Mouse (Mus musculus): ENCODE data around the gene 2310022A10Rik.
A peak's percentile ranks its signal among the peaks of the same experiment; 100 is the strongest.

2310022A10Rik gene

DNA sequence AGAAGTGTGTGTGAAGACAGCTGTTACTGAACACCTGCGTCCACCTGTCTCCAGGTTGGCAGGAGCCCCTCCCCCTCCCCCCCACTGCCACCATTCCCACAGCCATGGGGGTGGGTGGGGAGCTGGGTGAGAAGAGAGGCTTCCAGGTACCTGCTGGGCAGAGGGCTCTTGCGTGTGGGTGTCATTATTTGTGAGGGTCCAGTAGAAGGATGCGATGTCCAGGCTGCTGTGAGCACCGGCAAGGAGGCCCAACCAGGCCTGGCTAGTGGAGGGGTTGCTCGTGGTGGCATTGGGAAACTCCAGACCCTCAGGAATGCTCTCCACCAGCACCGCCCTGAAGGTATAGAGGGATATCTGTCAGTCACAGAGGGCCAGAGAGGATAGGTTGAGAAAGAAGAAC is 12.1 kb upstream of the 2310022A10Rik start:
- DNase-seq (ENCODE audit: low spot score in 2 of 2), result no peak

DNA sequence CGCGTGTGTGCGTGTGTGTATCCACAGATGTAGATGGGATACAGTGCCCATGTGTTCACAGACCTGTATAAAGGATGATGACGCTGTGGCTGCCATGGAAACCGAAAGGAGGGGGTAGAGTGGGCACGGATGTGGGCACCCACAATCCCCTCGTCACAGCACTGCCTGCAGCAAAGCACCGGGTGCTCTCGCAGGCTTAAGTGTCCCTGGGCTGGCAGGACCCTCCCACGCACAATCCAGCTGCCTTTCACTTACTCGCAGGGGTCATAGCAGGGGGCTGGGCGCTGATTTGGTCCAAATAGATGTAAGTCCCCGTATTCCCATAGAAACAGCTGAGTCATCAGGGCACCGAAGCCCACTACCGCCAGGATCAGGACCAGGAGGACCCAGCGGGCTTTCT is 11.6 kb upstream of the 2310022A10Rik start:
- peak in 1 of 2 experiments; percentile 16 for DNase-seq (ENCODE audit: low spot score in 2 of 2)

DNA sequence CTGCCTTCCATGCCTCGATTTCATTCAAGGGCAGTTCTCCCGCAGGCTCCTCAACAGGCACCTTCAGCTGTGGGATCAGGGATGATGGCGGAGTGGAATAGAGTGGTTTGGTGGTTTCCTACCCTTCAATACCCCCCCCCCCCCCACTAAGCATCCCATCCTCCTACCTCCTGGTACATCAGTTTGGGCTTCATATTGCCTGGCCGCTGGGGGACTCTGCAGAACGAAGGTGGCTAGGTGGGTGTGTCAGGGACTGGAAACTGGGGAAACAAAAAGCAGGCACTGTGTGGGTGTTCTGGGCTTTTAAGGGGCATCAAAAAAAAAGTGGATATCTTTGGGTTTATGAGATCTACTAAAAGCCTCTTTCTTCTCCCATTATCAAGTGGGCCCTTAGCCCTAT is 11.1 kb upstream of the 2310022A10Rik start:
- DNase-seq (ENCODE audit: low spot score in 2 of 2), result no peak

DNA sequence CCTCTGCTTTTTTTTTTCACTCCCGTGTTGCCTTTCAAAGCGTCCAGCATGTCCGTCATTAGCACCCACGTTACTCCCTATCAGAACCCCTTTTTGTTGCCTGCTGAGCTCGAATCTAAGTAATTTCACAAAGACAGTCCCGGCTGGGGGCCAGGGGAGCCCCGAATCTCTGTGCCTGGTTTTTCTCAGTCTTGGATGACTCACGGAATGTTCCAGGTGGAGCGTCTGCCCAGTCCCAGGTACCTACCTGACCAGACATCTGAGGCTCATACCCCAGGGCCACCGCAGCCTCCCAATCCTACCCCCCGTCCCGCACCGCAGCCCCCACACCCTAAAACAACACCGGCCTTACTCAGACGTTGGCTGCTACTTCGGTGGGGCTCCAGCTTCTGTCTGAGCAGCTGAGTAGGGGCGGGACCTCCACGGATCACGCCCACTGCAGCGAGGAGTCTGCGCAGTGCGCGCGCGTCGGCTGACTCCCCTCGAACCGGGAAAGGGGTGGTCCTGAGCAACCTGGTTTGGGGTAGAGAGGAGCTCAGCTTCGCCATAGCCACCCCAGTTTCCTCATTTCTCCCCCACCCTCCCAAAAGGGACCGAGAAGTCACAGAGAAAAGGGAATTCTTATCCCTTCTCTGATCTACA is 10.5 kb upstream of the 2310022A10Rik start:
- DNase-seq (ENCODE audit: low spot score in 2 of 2), result peak; percentile 78 to 81

DNA sequence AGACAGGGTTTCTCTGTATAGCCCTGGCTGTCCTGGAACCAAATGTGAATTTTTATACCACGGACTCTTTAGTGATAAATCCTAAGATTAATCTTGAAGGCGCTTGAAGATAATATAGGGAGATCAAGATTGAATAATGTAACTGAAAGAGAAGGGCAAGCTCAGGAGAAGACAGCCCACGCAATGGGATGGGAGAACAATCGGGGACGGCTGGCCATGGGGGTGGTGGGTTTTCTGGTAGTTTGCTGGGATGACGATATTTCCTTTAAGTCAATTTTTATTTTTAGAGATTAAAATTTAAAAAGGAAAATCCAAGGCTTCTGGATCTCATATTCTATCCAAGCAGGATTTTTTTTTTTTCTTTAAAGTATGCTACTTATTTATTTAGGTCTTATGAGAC is 10.0 kb upstream of the 2310022A10Rik start:
- DNase-seq (ENCODE audit: low spot score in 2 of 2), result no peak

DNA sequence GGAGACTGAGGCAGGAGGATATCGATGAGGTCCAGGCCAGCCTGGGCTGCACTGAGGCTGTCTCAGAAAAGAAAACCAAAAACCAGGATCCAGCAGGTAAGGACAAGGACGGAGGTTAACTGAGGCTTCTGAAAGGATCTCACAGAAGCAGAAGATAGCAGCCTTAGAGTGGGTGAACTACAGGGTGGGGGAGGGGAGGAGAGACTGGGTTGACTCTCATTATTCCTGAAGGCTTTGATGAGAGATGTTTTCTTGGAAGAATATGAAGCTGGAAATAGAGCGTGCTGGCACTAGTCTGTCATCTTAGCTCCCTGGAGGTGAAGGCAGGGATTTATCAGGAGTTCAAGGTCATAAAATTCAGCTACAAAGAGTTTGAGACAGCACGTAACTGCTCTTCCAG is 9.2 kb upstream of the 2310022A10Rik start:
- no peak for DNase-seq (ENCODE audit: low spot score in 2 of 2)

DNA sequence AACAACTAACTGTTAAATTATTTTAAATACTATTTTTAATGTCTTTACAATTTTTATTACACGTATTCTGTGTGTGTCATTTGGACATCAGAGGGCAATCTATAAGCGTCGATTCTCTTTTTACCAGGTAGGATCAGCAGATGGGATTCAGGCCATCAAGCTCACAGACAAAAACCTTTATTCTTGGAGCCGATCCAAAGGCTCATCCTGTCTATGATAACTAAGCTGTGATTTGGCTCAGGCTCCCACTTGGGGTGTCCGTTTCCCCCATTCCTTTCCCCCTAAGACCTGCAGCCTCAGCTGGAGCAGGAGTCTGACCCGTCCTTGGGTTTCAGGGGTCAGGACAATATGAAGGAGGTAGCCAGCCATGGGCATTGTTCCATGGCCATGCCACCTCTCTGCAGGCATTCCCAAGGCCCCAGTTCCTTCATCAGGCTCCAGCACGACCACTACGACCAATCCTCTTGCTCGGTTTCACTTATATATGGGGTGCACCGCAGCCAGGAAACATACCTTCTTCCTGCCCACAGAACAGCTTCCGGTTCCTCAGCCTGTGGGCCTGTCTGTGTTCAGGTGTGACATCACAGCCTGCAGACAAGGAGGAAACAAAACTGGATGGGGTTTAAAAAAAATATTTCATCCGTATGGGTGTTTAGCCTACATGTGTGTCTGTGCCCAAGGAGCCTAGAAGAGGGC is 8.2 kb upstream of the 2310022A10Rik start:
- DNase-seq (ENCODE audit: low spot score in 2 of 2), result no peak

DNA sequence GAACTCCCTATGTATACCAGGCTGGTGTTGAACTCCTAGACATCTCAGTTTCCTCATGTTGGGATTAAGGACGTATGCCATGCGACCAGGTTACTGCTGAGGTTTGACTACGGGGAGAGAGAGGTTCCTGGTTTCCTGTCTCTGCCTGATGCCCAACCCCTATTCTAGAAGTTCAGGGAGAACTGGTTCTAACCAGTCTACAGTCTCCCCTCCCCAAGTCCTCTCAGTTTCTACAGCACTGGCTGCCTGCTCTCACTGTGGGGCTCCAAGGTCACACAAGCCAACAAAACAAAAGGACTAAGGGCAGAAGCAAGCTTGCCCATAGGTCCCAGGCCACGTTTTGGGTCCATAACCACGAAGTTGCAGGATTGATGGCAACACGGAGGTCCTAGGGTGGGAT is 3.4 kb upstream of the 2310022A10Rik start:
- no peak for DNase-seq (ENCODE audit: low spot score in 2 of 2)

DNA sequence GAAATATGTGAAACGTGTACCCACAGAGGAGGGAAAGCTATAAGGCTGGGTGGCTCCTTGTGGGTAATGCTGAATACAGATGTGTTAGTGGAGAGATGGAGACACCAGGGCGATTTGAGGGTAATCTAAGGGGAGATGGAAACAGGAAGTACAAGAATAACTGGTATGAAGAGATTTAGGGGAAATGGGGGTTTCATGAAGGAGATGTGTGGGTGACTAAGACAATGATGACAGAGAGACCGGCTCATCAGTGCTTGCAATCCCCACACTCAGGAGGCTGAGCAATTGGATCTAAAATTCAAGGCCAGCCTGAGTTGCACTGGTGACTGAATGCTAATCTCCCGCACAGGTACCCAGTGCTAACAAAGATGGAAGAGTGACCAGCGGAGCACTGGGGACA is 963 bp upstream of the 2310022A10Rik start:
- DNase-seq (ENCODE audit: low spot score in 2 of 2), result no peak

DNA sequence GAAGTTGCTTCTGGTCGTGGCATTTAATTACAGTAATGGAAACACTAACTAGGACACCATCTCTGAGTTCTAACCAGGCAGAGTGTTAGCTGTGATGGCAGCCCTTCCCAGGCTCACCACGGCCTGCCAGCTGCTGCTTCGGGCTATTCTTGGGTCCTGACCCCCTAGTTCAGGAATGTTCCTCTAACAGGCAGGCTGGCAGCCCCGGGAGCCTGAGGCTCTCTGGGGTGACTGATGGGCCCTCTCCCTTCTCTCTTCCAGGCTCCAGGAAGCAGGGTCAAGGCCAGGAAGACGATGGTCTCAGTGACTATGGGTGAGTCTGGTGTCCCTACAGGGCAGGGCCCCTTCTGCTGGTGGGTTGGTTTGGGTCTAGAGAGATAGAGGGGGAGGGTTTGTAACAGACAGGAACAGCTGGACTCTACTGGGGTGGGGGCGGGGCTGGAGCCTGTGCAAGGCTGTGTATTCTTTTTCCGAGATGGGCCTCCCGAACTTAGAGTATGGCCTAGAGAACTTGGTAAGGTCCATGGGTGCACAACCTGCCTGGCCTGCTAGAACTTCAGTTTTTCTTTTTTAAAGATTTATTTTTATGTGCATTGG is 7.4 kb downstream of the 2310022A10Rik start:
- DNase-seq (ENCODE audit: low spot score in 2 of 2), result no peak

DNA sequence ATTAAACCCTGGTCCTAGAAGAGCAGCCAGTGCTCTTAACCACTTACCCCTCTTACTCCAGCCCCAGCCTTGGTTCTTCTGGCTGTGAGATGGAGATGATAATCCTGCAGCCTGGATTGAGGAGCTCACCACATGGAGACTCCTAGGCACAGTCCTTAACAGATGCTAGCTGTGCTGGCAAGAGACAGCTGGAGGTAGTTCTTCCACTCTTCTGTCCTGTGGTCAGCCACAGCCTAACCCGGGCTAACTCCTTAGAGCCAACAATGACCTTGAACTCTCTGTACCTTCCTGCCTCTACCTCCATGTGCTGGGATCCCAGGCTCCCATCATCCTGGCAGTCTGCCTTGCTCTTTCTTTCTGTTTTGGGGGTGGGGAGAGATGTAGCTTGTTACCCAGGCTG is 7.9 kb downstream of the 2310022A10Rik start:
- no peak for DNase-seq (ENCODE audit: low spot score in 2 of 2)

DNA sequence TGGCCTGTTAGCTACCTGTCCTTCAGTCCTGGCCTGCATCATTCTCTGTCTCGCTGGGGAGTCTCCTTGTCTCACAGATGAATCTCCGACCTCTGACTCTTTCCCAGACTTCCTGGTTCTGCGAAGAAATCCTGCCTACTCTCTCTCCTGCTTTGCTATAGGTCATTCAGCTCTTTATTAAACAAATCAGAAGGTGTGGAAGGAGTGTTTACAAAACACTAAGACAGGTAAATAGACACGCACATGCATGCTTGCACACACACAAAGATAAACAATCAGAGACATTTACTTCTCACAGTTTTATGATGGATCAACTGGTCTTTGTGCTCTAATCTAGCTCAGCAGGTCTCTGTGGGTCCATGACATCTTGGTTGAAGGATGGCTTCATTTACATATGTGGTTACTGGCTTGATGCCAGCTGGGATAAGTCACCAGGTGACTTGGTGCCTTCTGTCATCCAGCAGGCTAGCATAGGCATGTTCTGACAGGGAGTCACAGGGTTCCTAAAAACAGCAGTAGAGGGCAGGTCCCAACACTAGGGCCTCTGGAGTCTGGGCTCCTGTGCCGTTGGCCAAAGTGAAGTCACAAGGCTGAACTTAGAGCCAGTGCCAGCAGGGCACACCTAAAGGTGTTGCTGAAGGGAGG is 16.7 kb downstream of the 2310022A10Rik start:
- no peak for DNase-seq (ENCODE audit: low spot score in 2 of 2)

DNA sequence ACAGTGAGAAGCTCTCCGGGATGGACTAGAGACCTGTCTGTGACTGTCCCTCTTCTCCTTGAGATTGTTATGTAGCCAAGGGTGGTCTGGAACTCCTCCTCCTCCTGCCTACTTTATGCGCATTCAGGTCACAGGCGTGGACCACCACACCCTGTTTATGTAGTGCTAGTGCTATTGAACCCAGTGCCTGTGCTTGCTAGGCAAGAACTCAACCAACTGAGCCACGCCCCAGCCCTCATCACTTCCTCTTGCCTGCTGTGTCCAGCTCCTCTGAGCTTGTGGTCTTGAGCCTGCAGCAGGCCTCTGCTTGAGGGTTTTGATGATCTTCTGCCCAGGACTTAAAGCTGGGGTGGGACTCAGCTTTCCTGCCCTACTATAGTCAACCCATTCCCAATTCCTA is 19.1 kb downstream of the 2310022A10Rik start:
- DNase-seq (ENCODE audit: low spot score in 2 of 2), result no peak

DNA sequence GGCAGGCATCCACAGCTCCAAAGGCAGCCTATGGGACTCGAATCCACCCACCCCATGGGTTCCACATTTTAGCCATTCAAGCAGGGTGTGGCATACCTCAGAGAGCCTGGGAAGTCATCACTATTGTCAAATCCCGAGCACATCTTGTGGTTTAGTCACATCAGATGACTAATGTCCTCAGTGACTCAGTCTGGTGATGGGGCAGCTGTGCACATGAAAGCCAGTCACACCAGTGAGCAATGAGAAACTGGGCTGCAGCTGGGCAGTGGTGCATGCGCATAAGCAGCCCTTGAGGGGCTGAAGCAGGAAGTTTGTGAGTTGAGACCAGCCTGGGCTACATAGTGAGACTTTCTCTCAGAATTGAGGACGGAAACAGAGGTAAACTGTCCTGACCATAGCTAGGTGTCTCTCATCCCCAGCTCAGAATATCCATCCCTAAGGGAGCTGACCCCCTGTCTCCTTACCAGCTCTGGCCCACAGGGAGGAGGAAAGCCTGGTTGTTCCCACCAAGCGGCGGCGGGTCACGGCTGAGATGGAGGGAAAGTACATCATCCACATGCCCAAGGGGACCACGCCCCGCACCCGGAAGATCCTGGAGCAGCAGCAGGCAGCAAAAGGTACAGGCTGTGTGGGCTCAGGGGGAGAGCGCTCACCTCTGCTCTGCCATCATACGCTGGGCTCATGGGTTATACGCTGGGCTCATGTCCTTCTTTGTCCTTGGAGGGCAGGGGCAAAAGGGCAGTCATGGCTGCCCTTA is 21.3 kb downstream of the 2310022A10Rik start:
- DNase-seq (ENCODE audit: low spot score in 2 of 2), result no peak

DNA sequence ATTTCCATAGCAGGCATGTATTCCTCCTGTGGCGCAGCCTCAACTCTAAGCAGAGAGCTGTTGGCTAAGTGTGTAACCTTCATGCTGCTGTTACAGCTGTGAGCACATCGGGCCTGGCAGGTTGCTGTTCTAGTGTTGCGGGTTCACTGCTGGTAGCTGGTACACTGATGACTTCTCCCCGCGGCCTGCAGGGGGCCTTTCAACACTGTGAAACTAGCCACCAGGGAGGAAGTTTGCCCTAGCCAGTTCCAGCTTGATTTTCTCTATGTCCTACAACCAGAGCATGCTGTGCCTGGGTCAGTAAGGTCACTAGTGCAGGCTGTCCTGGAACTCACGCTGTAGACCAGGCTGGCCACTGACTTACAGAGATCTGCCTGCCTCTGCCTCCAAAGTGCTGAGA is 23.9 kb downstream of the 2310022A10Rik start:
- peak in 1 of 2 experiments; percentile 26 for DNase-seq (ENCODE audit: low spot score in 2 of 2)

DNA sequence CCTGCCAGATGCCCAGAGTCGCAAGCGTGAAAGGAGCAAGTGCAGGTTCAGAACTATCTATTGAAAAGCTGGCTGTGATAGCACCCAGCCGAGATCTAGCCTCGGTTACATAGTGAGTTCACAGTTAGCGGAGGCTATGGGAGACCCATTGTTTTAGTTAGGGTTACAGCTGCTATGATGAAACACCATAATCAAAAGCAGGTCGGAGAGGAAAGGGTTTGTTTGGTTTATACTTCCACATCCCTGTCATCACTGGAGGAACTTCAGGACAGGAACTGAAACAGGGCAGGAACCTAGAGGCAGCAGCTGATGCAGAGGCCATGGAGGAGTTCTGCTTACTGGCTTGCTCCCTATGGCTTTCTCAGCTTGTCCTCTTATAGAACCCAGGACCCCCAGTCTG is 24.6 kb downstream of the 2310022A10Rik start:
- no peak for DNase-seq (ENCODE audit: low spot score in 2 of 2)

DNA sequence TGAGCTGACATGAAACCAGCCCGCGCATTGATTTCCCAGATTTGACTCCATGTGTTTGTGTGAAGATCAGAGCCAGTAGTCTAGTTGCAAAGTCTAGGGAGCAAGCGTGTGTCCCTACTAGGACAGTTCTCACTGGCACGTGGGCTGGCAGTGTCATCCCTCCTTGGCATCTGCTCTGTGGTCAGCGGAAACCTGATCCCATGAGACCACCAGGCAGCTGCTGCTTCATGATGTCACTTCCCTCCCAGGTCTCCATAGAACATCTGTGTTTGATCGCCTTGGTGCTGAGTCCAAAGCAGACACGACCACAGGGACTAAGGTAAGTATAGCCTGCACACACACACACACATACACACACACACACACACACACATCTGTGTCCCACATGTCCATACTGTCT is 25.4 kb downstream of the 2310022A10Rik start:
- DNase-seq (ENCODE audit: low spot score in 2 of 2), result no peak

DNA sequence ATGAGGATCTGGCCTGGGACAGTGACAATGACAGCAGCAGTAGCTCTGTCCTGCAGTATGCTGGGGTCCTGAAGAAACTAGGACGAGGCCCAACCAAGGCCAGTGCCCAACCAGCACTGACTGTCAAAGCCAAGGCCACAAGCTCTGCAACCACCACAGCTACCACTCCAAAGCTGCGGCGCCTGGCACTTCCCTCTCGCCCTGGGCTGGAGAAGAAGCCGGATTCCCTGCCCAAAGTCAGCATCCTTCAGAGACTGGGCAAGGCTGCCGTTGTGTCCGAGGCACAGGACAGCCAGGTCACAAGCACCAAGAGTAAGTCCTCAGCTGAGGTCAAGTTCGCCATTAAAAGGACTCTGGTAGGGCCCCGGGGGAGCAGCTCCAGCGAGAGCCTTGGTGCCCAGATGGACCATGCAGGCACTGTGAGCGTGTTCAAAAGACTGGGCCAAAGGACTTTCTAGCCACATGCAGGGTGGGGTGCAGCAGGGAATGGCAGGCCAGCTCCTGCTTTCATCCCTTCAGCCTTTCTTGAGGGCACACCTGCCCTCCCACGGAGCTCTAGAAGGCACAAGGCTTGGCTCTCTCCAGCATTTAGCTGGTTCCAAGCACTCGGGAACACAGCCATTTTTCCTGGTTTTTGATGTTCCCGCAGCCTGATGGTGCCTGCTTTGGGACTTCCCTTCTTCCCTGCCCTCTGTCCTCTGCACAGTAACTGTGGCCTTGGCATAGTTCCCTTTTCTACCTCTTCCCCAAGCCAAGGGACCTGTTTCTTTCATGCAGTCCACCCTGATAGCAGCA is 27.5 kb downstream of the 2310022A10Rik start:
- DNase-seq (ENCODE audit: low spot score in 2 of 2), result no peak

DNA sequence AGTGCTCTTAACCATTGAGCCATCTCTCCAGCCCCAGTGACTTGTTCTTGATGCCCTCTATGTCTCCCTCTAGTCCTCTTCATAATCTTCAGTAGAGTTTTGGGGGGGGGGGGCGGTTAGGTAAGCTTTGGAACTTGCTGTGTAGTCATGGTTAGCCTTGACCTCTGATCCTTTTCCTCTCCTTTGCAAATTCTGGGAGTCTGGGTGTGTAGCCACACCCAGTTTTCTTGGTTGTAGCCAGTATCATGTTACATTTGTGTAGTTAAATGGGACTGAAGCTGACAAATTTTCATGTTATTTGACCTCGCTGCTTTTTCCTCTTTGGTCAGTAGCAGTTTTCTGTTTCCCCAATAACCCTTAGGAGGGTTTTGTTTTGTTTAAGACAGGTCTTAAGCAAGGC is 33.8 kb downstream of the 2310022A10Rik start:
- DNase-seq (ENCODE audit: low spot score in 2 of 2), result no peak

DNA sequence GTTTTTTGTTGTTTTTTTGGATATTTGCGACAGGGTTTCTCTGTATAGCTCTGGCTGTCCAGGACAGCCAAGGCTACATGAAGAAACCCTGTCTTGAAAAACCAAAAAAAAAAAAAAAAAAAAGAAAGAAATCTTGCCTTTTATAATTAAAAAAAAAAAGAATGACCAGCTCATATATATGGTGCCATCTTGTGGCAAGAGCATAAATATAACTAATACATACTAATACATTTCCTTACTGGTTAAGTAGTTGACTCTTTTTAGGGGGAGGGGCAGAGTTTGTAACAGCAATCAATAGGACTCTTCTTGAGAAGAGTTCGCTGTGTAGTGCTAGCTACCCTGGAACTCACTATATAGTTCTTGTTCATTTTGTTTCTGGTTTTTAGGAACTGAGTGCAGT is 34.7 kb downstream of the 2310022A10Rik start:
- no peak for DNase-seq (ENCODE audit: low spot score in 2 of 2)

DNA sequence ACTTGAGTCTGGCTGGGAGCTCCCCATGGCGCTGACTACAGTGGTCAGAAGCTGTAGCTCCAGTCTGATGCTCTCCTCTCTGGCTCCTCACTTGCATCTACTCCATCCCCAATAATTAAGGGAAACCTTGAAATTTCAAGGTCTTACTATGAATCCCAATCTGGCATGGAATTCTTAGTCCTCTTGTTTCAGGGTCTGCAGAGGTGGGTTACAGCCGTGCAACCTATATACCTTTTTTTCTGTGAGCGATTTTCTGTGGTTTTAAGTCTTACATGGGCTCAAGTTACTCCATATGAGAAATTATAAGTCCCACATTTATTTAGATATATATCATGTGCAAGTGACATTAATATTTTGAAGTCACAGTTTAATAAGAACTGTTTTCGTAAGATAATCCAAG is 37.1 kb downstream of the 2310022A10Rik start:
- no peak for DNase-seq (ENCODE audit: low spot score in 2 of 2)

Measured in cerebellum, postnatal 4 days (tissue).